Mouse (Mus musculus) embryo, embryonic 10 days (tissue): ENCODE measurements at regions not wholly inside any gene's neighbourhood (a gene's known extent, or its start where the extent isn't known, plus 50 kb on each side); places are given as distances from the start of the nearest gene placed in this dataset.

Experiments used
- DNase-seq: peaks from one replicate; pipeline ENCODE4 v3.0.0-alpha.2; 2015; ENCODE audit warnings: low spot score

DNA sequence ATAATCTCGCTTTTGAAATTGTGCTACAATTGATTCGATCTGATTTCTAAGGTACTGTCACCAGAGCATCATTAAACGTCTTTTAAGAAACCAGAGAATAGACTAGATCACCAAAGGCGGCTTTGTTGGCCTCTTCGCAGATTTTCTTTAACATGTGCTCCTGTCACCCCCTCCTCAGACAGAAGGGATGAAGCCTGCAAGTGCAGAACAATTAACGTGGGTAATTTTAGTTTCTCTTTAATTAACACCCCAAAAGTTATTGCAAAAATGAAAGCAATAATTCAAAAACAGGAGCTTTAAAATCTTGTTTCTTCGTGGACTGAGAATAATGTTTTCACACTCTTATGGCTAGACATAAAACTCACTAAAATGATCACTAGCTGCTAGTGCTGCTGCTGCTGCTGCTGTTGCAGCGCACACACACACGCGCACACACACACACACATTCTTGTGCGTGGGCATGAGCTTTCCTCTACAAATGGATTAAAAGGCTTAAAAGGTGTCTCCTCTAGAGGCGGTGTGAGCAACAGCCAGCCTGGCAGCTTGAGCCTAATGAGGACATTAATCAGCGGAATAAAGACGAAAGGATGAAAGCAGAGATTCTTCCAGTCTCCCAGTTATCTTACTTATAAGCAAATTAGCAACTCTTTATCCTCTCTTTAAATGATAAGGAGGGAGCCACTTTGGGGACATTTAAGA is 550.5 kb upstream of the Btbd3 start:
- peak; percentile 67 for DNase-seq

DNA sequence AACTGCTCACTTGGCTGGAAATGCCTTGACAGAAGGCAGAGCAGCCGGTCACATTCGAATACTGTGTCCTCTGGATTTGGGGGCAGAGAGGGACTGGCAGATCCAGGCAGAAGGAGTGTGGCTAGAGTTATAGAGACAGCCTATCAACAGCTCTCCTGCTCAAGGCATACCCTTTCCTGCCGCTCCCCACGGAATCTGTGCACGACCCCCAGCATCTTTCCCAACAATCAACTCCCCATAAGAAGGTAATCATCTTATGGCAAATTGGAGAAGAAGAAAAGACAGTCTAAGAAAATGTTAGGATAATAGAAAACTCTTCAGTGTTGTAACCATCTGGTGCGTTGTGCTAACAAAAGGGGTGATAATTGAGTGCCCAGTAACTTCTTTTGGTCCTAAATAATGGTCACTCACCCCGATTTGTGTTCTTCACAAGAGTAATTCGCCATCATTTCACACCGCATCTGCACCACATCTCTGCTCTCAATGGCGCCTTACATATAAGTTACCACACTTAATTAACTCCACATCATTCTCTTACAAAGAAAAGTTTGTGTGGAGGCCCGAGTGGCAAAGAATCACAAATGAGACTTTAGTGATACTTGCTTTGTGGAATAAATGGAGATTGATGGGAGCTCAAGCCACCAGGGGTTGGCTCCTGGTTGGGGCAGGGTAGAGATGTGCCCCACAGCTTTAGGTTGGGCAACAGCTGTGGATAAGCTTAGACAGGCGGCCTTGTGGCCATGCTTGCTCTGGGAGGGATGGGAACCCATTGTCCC is 551.2 kb upstream of the Btbd3 start:
- DNase-seq: peak; percentile 64

DNA sequence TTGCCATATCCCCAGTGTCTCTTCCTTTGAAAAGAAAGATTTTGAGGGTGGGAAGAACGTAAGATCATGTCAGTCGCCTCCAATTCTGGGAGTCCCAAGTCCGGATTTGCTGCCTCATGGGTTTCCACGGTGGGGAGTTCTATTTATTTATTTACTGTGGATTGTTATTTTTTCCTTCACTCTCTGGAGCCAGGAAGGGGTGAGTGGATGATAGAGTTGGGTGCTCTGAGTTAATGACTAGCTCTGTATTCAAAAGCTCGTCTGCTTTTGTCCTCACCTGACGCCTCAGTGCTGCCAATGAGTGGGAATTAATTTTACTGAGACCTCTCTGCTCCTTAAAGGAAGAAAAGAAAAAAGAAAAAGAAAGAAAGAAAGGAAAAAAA is 551.8 kb upstream of the Btbd3 start:
- no peak for DNase-seq

DNA sequence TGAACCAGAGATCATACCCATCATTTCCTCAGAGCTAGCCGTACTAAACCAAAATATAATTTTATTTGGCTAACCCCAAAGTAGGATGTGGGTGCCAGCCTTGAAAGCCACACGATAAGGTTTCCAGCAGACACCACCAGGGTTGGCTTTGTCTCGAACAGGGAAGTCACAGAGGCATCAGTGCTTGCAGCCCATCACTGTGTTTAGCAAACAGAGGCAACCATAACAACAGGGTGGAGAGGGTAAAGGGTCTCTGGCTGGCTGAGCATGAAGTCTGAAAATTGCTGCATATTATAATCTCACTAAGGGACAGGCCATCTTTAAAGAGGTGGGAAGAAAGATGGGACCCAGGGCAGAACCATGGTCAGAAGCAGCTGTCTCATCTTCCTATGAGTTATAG is 552.3 kb upstream of the Btbd3 start:
- DNase-seq: no peak

DNA sequence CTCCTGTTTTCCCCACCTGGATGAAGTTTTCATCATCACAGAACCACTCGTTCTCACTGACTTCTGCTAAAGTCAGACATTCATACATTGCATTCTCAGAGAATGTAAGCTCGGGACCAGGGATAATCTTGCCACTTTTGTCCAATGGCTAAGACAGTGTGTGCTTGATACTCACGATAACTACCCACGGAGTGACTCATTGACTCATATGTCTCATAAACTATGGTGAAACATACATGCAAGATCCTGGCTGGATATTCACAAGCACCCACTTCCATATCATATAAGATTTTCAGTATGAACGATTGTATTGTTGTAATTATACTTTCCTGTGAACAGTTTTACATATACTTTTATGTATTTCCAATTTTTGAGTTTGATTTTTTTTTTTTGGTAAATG is 560.5 kb upstream of the Btbd3 start:
- DNase-seq: no peak

DNA sequence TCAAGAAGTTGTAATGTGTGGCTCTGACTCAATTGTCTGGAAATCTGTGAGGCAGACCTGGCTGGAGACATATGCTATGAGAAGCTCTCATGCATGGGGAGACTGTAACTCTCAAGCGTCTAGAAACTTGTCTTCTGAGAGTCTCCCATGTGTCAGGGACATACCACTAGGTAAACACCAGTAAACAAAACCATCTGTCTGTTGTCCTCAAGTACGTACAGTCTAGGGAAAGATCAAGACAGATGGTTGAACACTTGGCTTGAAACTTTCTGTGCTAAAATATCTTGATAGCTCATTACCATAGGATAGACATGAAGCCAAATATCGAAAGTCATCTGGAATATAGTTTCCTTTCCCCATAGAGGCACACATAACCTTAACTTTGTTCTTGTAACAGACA is 562.3 kb upstream of the Btbd3 start:
- no peak for DNase-seq

DNA sequence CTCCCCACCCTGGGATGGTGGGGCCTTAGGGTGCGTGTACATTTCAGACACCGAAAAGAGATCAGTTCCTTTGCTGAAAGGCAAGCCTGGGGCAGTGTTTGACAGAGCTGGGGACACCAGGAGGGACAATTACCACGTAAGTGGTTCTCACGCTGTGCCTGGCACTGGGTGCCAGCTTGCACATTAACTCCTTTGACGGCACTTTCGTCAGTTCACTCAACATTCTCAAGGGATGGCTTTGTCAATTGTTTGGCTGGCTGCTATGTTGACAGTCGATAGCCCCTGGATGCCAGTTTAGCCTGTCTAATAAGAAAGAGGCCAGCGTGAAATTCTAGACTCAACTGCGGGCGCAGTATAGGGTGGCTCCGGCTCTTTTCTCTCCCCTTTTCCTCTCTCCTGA is 569.2 kb upstream of the Btbd3 start:
- no peak for DNase-seq

DNA sequence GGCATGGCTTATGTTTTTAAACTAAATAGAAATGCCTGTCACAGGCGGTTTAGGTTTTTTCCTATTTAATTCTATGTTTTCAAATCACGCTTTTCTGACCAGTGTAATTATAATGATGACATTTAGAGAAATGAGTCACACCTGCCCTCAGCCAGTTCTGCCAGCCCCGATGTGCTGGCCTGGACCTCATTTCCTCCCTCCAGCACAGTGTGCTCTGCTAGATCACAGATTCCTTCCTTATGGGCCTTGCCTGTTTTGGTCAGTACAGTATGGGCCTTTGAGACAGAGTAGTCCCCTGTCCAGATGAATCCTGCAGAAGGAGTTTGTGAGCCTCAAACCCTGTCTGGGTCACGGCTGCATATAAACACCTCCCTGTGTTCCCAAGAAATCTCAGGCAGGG is 569.6 kb upstream of the Btbd3 start:
- no peak for DNase-seq

DNA sequence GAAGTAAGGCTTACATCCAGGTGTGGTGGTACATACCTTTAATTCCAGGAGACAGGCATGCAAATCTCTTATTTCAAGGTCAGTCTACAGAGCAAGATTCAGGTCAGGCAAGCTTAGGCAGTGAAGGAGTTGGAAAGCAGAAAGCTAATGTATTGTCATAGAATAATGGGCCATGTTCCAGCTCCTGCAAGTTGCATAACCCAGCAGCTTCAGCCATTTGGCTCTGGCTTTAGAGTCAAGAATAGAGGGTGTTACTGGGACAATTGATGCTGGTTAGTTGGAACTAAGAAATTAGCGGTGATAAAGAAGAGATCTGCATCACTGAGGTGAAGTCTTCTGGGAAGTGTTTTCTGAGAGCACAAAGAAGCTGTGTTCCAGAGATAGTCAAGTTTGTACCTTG is 565.3 kb upstream of the Jag1 start:
- no peak for DNase-seq

DNA sequence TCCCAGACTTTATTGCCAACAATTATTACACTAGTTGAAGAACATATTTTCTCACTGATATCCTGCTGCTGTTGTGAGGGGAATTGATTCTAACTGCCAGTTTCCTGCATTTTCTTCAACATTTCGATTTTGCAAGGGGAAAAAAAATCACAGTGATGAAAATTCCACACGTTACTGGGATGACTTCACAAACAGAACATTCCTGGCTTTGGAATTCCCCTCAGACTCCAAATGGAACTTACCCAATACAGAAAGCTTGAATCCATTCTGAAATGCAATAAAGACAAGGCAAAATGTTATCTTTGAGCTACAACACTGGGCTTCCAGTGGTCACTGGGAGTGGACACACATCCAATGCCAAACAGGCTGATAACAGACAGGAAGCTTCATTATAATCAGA is 546.7 kb upstream of the Jag1 start:
- DNase-seq: no peak

DNA sequence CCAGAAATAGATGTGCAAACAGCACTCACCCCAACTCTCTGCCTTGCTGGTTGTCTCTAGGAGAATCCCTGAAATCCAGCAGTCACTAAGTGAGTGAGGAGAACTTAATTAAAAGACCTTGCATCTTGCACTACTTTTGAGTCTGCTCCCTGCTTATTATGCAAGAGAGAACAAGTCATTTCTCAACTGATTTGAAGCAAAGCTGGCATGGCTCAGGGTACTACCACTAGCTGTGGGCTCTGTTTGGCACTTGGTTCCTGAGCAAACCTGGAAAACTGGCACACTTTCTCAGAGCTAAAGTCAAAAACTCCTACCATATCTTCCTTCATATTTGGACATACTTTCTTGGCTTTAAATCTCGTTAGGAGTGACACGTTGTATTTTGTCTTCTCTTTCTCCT is 545.8 kb upstream of the Jag1 start:
- DNase-seq: no peak

DNA sequence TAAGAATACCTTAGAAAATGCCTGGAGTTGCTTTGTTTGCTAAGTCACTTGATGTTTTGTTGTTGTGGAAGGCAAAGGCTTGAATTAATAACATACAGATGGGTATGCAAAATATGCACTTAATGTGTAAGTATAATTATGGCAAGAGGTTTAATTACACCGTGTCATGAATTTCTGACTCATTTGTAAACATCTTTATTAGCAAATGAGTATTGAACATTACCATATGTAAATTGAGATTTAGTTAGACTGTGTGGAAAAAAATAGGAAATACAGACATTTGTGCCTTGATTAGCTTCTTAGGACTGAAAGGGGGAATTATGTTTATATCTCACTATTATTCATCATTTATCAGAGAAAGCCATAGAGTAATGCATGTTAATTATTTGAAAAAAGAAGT is 544.0 kb upstream of the Jag1 start:
- no peak for DNase-seq

DNA sequence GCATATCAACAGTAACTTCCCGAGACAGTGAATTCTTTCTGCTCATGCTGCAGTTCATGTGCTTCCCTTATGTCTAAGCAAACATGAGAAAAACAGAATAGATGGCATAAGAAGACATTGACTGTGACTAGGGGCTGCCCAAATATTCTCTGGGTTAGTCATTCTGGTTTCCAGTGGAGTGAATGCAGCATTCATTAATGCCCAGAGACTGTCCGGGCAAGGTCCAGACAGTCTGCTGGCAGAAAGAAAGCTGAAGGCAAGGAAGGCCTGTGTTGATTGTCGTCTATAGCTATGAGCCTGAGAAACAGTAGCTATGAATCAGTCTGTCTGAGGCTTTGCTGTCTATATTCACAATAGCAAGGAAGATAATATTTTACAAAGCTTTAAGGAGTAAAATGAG is 537.9 kb upstream of the Jag1 start:
- DNase-seq: no peak

DNA sequence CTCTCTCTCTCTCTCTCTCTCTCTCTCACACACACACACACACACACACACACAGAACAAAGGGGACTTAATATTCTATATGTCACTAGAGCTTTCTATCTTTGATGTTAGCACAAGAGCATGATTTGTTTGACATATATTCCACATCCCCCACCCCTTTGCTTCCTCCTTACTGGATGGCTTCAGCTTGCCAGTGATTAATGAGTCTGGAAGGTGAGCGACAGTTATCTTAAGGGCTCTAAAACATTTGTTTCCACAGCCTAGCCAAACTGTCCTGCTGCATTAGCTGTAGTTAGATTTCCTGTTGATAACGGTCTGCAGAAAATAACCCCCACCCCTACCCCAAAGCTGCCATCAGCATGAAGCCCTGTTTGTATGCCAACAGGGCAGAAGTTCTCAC is 527.7 kb upstream of the Jag1 start:
- DNase-seq: peak; percentile 35

DNA sequence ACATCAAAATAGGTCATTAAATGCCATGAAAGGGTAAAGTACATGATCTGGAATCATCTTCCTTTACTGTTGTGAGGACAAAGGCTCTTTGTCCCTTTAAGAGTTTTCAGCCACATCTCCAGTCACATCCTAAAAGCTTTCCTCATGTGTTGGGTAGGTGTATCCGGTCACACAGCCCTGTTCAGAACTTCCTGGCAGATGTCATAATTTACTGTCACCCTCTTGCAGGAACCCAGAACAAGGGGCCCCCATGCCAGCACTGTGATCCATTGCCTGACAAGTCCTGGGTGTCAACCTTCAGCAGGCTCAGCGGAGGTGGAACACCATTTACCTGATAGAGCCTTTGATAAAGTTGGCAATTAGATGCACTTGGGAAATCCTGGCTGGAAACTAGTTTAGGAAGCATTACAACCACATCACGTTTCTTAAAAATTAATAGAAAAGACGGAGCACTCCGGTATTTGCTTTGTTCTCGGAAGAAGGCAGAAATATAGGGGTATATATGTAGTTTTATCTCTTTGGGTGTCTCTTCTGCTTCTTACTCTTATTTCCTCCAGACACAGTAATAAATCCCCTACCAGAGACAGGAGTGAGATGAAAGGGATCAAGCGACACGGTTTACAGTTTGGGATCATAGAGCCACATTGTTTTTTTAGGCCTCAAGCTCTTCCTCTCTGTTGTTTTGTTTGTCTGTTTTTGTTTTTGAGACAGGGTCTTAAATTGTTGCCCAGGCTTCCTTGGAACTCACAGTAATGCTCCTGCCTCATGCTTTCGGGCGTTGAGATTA is 527.0 kb upstream of the Jag1 start:
- no peak for DNase-seq

DNA sequence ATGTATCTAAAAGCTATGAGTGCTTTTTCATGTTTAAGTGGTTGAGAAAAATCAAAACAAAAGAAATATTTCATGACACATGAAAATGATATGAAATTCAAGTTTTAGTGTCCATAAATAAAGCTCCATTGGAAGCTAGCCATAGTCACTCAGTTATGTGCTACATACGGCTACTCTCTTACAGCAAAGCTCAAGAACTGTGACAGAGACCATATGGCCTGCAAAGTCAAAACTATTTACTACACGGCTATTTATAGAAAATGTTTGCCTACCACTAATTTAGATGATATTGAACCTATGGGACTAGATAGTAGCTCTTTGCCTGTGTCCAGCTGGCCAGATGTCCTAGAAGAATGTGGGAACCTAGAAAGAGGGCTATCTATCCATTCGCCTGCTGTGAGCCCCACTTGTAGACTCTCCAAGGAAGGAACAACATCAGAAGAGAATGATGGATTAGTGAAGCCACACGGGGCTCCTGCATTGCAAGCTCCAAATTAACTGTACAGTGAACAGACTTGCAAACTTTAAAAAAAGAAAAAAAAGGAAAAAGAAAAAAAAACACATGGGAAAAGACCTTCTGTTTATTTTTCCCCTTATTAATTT is 518.7 kb upstream of the Jag1 start:
- no peak for DNase-seq

DNA sequence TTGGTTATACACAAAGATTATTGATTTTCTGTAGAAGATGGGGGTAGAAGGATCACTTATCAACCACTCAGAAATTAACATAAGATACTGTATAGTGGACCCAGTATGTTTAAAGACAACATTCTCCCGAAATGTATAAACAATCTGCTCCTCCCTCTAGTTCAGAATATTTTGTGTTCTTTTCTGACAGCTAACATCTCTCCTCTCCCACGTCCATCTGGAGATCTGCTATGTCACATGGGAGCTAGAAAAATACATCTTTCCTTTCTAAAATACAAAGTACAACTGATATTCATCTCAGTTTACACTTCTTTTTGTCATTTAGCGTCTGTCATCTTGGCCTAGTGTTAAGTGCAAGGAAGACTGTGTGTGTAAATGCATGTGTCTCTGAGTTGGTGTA is 500.2 kb upstream of the Jag1 start:
- no peak for DNase-seq

DNA sequence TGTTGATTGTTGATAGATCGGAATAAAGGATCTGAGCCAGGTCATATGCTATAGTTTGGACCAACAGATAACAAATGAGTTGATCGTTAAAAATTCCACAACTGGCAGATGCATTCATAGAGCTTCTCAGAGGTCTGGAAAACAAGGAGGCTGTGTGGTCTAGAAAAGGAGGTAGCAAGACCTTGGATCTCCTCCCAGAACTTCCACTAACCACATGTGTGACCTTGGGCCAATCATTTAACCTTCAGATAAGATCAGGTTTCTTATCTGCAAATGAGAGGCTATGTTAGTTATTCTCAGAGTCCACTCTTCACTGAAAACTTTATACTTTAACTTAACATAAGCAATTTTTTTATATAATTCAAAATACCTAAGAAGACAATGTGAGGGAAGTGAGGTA is 497.3 kb upstream of the Jag1 start:
- no peak for DNase-seq

DNA sequence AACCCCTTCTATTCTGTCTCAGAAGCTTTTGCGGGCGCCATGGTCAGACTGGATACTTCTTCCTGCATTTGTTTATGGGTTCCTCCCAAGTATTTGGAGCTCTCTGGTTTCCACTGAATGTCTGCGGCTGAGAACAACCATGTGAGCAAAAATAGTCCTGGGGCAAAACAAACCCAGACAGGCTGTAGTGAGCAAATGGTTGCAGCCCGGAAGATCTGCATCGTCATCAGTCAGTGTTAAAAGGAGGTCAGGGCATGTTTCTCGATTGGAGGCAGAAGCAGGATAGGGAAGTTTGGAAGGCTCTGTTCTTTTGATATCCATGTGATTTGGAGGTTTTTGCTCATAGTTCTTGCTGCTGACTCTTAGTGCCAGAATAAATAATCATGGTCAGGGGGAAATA is 492.1 kb upstream of the Jag1 start:
- no peak for DNase-seq

DNA sequence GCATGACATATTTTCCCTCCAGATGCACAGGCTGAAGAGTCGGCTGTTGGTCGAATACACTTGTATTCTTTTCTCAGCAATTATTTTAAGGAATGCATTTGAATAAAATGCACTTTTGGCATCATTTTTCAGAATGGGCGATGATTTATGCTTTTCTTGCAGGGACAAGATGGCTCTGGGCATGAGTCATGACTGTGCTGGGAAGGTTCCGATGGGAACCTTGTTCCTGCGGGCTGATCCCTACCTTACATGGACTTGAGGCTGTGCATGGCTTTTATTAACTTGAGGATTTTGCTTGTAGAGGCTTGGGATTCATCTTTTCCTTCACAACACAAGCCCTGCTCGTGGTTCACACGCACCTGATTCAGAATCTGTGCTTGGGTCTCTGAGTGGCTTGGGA is 481.7 kb upstream of the Jag1 start:
- no peak for DNase-seq

DNA sequence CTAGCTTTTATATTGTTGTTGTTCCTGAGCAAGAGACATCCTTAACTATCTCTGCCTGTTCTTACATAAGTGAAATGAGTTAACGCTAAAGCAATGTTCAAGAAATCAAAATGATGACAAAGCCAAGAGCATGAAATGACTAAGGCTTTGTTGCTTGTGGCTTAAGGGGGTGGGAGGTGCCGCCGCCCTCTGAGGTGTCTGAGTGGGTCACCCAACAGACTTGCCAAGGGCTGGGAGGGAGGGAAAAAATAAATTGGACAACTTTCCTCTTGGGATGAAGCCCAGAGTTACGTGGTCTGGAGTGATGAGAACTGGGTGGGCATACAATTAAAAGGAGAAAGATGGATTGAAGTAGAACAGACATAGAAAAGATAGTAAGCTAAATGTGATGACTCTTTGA is 478.1 kb upstream of the Jag1 start:
- DNase-seq: no peak

DNA sequence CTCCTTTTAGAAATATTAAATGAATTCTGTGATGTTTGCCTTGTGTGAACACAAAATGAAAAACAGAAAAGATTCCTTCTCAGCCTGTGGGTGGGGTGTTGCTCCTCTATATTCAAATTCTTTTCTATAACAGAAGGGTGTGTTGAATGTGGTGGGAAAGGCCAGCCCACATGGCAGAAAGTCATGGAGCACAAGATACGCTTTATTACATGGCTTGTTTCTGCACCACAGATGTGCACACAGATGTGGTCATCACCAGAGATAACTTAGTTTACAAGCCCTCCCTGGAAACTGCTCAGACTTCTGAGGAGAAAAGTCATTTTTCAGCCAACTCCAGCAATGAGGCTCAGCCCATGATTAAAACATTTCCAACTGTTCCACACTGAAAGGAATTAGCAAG is 475.1 kb upstream of the Jag1 start:
- DNase-seq: no peak

DNA sequence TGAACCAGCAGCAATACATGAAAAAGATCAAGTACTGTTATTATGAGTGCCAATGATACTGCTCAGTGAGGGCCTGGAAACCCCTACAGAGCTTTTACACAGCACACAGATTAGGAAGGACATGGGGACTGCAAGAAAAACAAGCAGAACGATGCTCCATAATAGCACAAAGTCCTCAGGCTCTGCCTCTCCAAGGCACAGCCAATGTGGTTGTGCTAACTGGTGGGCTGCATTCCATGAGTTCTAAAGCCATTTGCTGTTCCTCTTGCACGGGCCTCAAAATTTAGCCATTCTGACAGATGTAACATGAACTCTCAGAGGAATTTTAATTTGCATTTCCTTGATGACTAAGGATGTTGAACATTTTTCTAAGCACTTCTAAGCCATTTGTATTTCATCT is 465.0 kb upstream of the Jag1 start:
- DNase-seq: peak; percentile 45
